Mouse (Mus musculus) liver, embryonic 14.5 days (tissue): ENCODE measurements around the gene Dock2. TPM values are rescaled to one million over a fixed set of nuclear protein-coding genes. Genes with fewer than 3 reads are reported as not detected.

Experiments used
- ATAC-seq: fragments of 200-750 bp; cut with Nextera tagmentation; 2 replicates; pipeline ENCODE4 v1.8.0; 2017; ENCODE audit warnings: moderate number of reproducible peaks, mild to moderate bottlenecking, moderate library complexity; ENCODE audit not compliant: insufficient read depth
- DNase-seq, 3 experiments: peaks; one replicate each; pipeline ENCODE4 v3.0.0-alpha.2; 2012 to 2013; ENCODE audit warnings: low read depth in 3 of 3, low spot score in 3 of 3
- H3K27ac ChIP-seq: fragments of 300-500 bp; sonication (generic); 2 replicates; pipeline ENCODE4 v1.5.1; 2014; ENCODE audit warnings: moderate library complexity, mild to moderate bottlenecking, control low read depth, inconsistent platforms
- H3K27me3 ChIP-seq: fragments of 300-500 bp; sonication (generic); 2 replicates; pipeline ENCODE4 v1.6.1; 2014; ENCODE audit warnings: mild to moderate bottlenecking, low read length, moderate library complexity; ENCODE audit not compliant: control insufficient read depth, insufficient read depth
- H3K36me3 ChIP-seq: fragments of 300-500 bp; sonication (generic); replicated peaks from 2 replicates; pipeline ENCODE4 v1.6.1; 2014; ENCODE audit warnings: low read depth; ENCODE audit not compliant: control insufficient read depth, insufficient read depth
- H3K4me1 ChIP-seq, 2 experiments: fragments of 200-500 bp in 1 of 2; fragments of 300-500 bp in 1 of 2; sonication (generic) in 1 of 2; replicated peaks; 2 replicates each; pipeline ENCODE4 v1.6.1; 2012 to 2014; ENCODE audit warnings: antibody characterized with exemption in 1 of 2, inconsistent platforms in 1 of 2, low read length in 1 of 2; ENCODE audit not compliant: control insufficient read depth in 2 of 2, insufficient read depth in 2 of 2
- H3K4me2 ChIP-seq: fragments of 300-500 bp; sonication (generic); 2 replicates; pipeline ENCODE4 v1.6.1; 2014; ENCODE audit warnings: low read depth, mild to moderate bottlenecking, control low read depth, moderate library complexity
- H3K4me3 ChIP-seq, 2 experiments: fragments of 200-500 bp in 1 of 2; fragments of 300-500 bp in 1 of 2; sonication (generic) in 1 of 2; 2 replicates each; pipeline ENCODE4 v1.5.1; 2012 to 2014; ENCODE audit warnings: low read depth in 2 of 2, low read length in 2 of 2, mild to moderate bottlenecking in 2 of 2, control low read depth in 1 of 2, inconsistent platforms in 1 of 2, moderate library complexity in 1 of 2; ENCODE audit not compliant: insufficient read depth in 1 of 2
- H3K9ac ChIP-seq: fragments of 300-500 bp; sonication (generic); replicated peaks from 2 replicates; pipeline ENCODE4 v1.6.1; 2014; ENCODE audit warnings: mild to moderate bottlenecking, control low read depth, moderate library complexity
- H3K9me3 ChIP-seq: fragments of 300-500 bp; sonication (generic); 2 replicates; pipeline ENCODE4 v1.6.1; 2016; ENCODE audit warnings: low read length, mixed read lengths; ENCODE audit not compliant: control insufficient read depth
- CTCF ChIP-seq: IDR thresholded peaks from 2 replicates; pipeline ENCODE4 v1.5.1; 2016; ENCODE audit warnings: antibody characterized with exemption, low read depth, control low read depth
- EP300 ChIP-seq: IDR thresholded peaks from 2 replicates; pipeline ENCODE4 v1.6.1; 2016; ENCODE audit warnings: antibody characterized with exemption, low read depth
- WGBS: fragments of 180-500 bp; shearing (Covaris S2); extraction: QIAGEN DNeasy Blood & Tissue Kit; methylation state at CpG from one replicate; pipeline ENCODE4 v1.1.7; 2014; ENCODE audit not compliant: insufficient replicate concordance; 5-methylcytosine and 5-hydroxymethylcytosine counted together
- polyA plus RNA-seq, 2 experiments: library from polyadenylated mRNA; depleted of rRNA in 1 of 2; stranded (reverse) in 1 of 2; unstranded in 1 of 2; fragments of >200 nt; fragmentation: Nextera tagmentation in 1 of 2; extraction: Ambion mirVana in 1 of 2; gene quantifications; 2 replicates each; pipeline versions ENCODE4 v1.2.1 to v1.2.3; 2012 to 2014

Dock2 gene
- polyA plus RNA-seq, 2 experiments: 2.1 to 2.6 TPM

DNA sequence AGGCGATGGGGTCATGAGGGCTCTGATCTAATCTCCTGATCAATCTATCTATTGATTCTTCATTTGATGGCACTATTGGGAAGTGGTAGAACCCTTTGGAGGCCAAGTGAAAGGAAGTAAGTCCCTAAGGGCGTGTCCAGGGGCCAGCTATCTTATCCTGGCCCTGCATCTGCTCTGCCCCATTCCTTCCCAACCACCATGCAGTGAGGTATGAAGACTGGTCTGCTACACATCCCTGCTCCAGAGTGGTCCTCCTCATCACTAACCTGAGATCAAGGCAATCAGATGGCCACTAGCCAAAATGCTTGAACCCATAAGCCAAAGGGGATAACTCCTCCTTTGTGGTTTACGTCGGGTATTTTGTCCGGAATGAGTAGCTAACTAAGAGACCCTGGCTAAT, 256.5 kb downstream of the Dock2 start:
- DNase-seq (no peak), ATAC-seq (peak; percentile 50; the same call in 1 of the 2 replicates)
- TF ChIP-seq EP300: no peak
- no peak for TF ChIP-seq CTCF
- Histone ChIP-seq H3K9ac (no peak overlapping the region), H3K4me3 (no peak overlapping the region), H3K9me3 (no peaks in the 10 kb centered on the region), H3K27ac (no peak overlapping the region), H3K4me1 (peaks cover 0 to 16% of the 10 kb centered on the region in 2 experiments; a peak in 2 of 4 replicates), H3K4me2 (no peak overlapping the region), H3K36me3 (no peaks in the 10 kb centered on the region), H3K27me3 (no peaks in the 10 kb centered on the region)
- whole genome bisulfite sequencing: 66% methylated on average over 5 of the region's 5 CpGs

DNA sequence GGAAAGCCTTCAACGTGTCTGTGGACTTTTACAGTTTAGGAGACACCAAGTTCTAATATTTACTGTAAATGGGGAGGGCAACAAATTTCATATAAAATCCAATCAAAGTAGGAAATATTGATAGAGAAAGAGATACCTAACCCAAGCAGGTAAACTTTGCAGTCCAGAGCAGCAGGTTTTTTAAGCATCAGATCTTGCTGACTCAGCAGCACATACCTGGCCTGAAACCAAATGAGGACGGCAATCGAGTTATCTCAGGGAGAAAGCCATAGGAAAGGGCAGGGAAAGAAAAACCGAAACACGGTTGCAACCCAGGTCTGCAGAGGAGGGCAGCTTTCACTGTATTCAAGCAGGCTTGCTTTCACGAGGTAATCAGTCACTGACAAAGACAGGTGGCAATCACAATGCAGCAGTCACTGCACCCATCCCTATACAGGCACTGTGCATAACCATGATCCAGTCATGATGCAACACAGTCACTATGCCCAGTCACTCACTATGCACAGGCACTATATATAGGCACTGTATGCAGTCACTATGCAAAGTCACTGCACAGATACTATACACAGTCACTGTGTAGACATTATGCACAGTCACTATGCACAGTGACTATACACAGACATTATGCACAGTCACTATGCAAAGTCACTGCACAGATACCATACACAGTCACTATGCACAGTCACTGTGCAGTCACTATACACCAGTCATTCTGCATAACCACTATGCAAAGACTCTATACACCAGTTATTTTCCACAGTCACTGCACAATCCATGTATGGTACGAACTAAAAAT, 258.4 kb downstream of the Dock2 start:
- peaks cover 0 to 16% of the 10 kb centered on the region in 2 experiments; a peak in 2 of 4 replicates for H3K4me1 ChIP-seq
- H3K27me3 ChIP-seq: no peaks in the 10 kb centered on the region
- ATAC-seq: peak; percentile 91
- H3K36me3 ChIP-seq: no peaks in the 10 kb centered on the region
- no peaks in the 10 kb centered on the region for H3K9me3 ChIP-seq
- WGBS: 52% methylated on average over 7 of the region's 7 CpGs
- no peak overlapping the region for H3K9ac ChIP-seq
- no peak overlapping the region for H3K27ac ChIP-seq
- H3K4me3 ChIP-seq: no peak overlapping the region
- no peak for DNase-seq
- TF ChIP-seq EP300 (0 out of 2 replicates have a peak, but pooled peaks have one; percentile 30), CTCF (no peak)
- H3K4me2 ChIP-seq: no peak overlapping the region

DNA sequence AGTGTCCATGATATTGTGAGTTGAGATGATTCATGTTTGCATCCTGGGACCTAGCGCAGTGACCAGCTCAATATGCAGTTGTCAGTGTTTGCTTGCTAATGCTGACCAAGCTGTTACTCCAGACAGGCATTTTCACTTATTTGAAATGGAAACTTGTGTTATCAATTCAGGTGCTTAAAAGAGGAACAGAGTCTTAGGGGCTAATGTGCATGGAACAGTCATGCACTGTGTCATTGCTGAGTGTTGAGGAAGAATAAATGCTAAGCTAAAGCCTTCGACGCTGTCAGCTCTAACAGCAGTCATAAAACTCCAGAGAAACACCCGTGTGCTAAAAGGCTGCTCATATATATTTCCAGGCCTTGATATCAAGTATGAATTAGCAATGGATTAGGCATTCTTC, 259.1 kb downstream of the Dock2 start:
- DNase-seq: no peak
- WGBS: 79% methylated on average over 4 of the region's 4 CpGs
- TF ChIP-seq EP300 (no peak), CTCF (no peak)
- ATAC-seq: no peak
- H3K27me3 ChIP-seq: no peaks in the 10 kb centered on the region
- H3K9me3 ChIP-seq: no peaks in the 10 kb centered on the region
- H3K4me1 ChIP-seq: peaks cover 0 to 16% of the 10 kb centered on the region in 2 experiments; a peak in 2 of 4 replicates
- H3K4me2 ChIP-seq: no peak overlapping the region
- H3K4me3 ChIP-seq: no peak overlapping the region
- no peak overlapping the region for H3K9ac ChIP-seq
- H3K36me3 ChIP-seq: no peaks in the 10 kb centered on the region
- H3K27ac ChIP-seq: no peak overlapping the region

- no peaks in the 10 kb centered on the region for H3K27me3 ChIP-seq
- no peak overlapping the region for H3K4me2 ChIP-seq
- H3K4me3 ChIP-seq: no peak overlapping the region
- DNase-seq: no peak
- H3K4me1 ChIP-seq: peaks cover 0 to 4% of the 10 kb centered on the region in 2 experiments; a peak in 2 of 4 replicates
- 54% methylated on average over 5 of the region's 5 CpGs for WGBS
- no peak overlapping the region for H3K27ac ChIP-seq
- ATAC-seq: no peak
- no peak overlapping the region for H3K9ac ChIP-seq
- no peaks in the 10 kb centered on the region for H3K36me3 ChIP-seq
- TF ChIP-seq EP300: no peak
- no peak for TF ChIP-seq CTCF
- no peaks in the 10 kb centered on the region for H3K9me3 ChIP-seq
Measured at GRCm38 (mm10) chr11:34518566-34518965, 265.1 kb downstream of the Dock2 start.

- no peak overlapping the region for H3K4me3 ChIP-seq
Measured at GRCm38 (mm10) chr11:34516971-34517370, 266.7 kb downstream of the Dock2 start.

More at GRCm38 (mm10) chr11:34516971-34517370, 266.7 kb downstream of the Dock2 start:
- Histone ChIP-seq H3K27me3 (no peaks in the 10 kb centered on the region), H3K4me1 (peaks cover 0 to 4% of the 10 kb centered on the region in 2 experiments; a peak in 2 of 4 replicates), H3K27ac (no peak overlapping the region), H3K4me2 (no peak overlapping the region), H3K9me3 (no peaks in the 10 kb centered on the region), H3K36me3 (no peaks in the 10 kb centered on the region), H3K9ac (no peak overlapping the region)
- no peak for ATAC-seq
- no peak for DNase-seq
- TF ChIP-seq EP300: no peak
- TF ChIP-seq CTCF: no peak
- WGBS: 49% methylated on average over 2 of the region's 2 CpGs
